Mouse (Mus musculus) stomach, postnatal 0 days (tissue): ENCODE data around the gene 1700030K09Rik. TPM values are rescaled to one million over a fixed set of nuclear protein-coding genes. Genes with fewer than 3 reads are reported as not detected.

Experiments
- ATAC-seq: fragments of 200-750 bp; cut with Nextera tagmentation; 2 replicates; pipeline ENCODE4 v1.8.0; 2017; ENCODE audit not compliant: low FRiP score, low TSS enrichment
- DNase-seq: peaks from one replicate; pipeline ENCODE4 v3.0.0-alpha.2; 2016; ENCODE audit warnings: low spot score
- H3K27ac ChIP-seq: fragments of 300-500 bp; sonication (generic); replicated peaks from 2 replicates; pipeline ENCODE4 v1.5.1; 2014; ENCODE audit warnings: mild to moderate bottlenecking, control low read depth
- H3K27me3 ChIP-seq: fragments of 300-500 bp; sonication (generic); 2 replicates; pipeline ENCODE4 v1.6.1; 2014; ENCODE audit warnings: low read length; ENCODE audit not compliant: control insufficient read depth, insufficient read depth
- H3K36me3 ChIP-seq: fragments of 300-500 bp; sonication (generic); 2 replicates; pipeline ENCODE4 v1.6.1; 2014; ENCODE audit warnings: low read length, mixed read lengths; ENCODE audit not compliant: control insufficient read depth, insufficient read depth
- H3K4me1 ChIP-seq: fragments of 300-500 bp; sonication (generic); replicated peaks from 2 replicates; pipeline ENCODE4 v1.6.1; 2014; ENCODE audit warnings: antibody characterized with exemption; ENCODE audit not compliant: control insufficient read depth, insufficient read depth
- H3K4me2 ChIP-seq: fragments of 300-500 bp; sonication (generic); replicated peaks from 2 replicates; pipeline ENCODE4 v1.6.1; 2014; ENCODE audit warnings: low read depth, mild to moderate bottlenecking, control low read depth, moderate library complexity
- H3K4me3 ChIP-seq: fragments of 300-500 bp; sonication (generic); 2 replicates; pipeline ENCODE4 v1.5.1; 2014; ENCODE audit warnings: low read depth, low read length, control low read depth
- H3K9ac ChIP-seq: fragments of 300-500 bp; sonication (generic); 2 replicates; pipeline ENCODE4 v1.6.1; 2014; ENCODE audit warnings: mild to moderate bottlenecking, low read length, control low read depth, mixed read lengths
- H3K9me3 ChIP-seq: fragments of 300-500 bp; sonication (generic); 2 replicates; pipeline ENCODE4 v1.6.1; 2016; ENCODE audit warnings: low read length; ENCODE audit not compliant: control insufficient read depth
- CTCF ChIP-seq: IDR thresholded peaks from 2 replicates; pipeline ENCODE4 v1.5.1; 2016; ENCODE audit warnings: antibody characterized with exemption, low read depth, mild to moderate bottlenecking, moderate library complexity
- EP300 ChIP-seq: optimal IDR thresholded peaks from 2 replicates; pipeline ENCODE3; 2016; ENCODE audit warnings: antibody characterized with exemption
- WGBS: fragments of 180-500 bp; shearing (Covaris S2); extraction: QIAGEN DNeasy Blood & Tissue Kit; methylation state at CpG from one replicate; pipeline ENCODE4 v1.1.7; 2014; 5-methylcytosine and 5-hydroxymethylcytosine counted together
- polyA plus RNA-seq: library from polyadenylated mRNA; unstranded; fragments of >200 nt; fragmentation: Nextera tagmentation; extraction: Ambion mirVana; gene quantifications from 2 replicates; pipeline ENCODE4 v1.2.1, GENCODE M21; 2015

The 1700030K09Rik gene
- polyA plus RNA-seq, 1 experiment from 2014 or later, result 4.2 TPM

- H3K9me3 ChIP-seq, result no peaks in the 10 kb centered on the region
- H3K4me2 ChIP-seq, result no peak overlapping the region
- H3K27ac ChIP-seq, result no peak overlapping the region
- no peaks in the 10 kb centered on the region for H3K27me3 ChIP-seq
- no peak overlapping the region for H3K9ac ChIP-seq
- peaks cover 4% of the 10 kb centered on the region; the same call in 1 of the 2 replicates for H3K4me1 ChIP-seq
- DNase-seq (no peak), ATAC-seq (no peak)
- peaks cover 15% of the 10 kb centered on the region for H3K36me3 ChIP-seq
- no peak overlapping the region for H3K4me3 ChIP-seq
- WGBS, result 88% methylated on average over 19 of the region's 19 CpGs
- no peak for TF ChIP-seq CTCF
- no peak for TF ChIP-seq EP300
These were observed 52.5 kb downstream of the 1700030K09Rik start for GRCm38 (mm10) chr8:72496217-72496616.

GRCm38 (mm10) chr8:72497911-72498310 is 54.2 kb downstream of the 1700030K09Rik start:
- Histone ChIP-seq H3K9me3 (no peaks in the 10 kb centered on the region), H3K4me1 (peaks cover 4% of the 10 kb centered on the region; the same call in 1 of the 2 replicates), H3K27me3 (no peaks in the 10 kb centered on the region), H3K9ac (no peak overlapping the region), H3K27ac (no peak overlapping the region), H3K36me3 (peaks cover 15% of the 10 kb centered on the region), H3K4me3 (no peak overlapping the region), H3K4me2 (no peak overlapping the region)
- WGBS, result 71% methylated on average over 1 of the region's 1 CpGs
- TF ChIP-seq EP300 (no peak), CTCF (no peak)
- ATAC-seq (no peak), DNase-seq (no peak)

GRCm38 (mm10) chr8:72498527-72498926 is 54.8 kb downstream of the 1700030K09Rik start:
- Histone ChIP-seq H3K9ac (no peak overlapping the region), H3K4me1 (peaks cover 2% of the 10 kb centered on the region; the same call in 1 of the 2 replicates), H3K4me2 (no peak overlapping the region), H3K9me3 (no peaks in the 10 kb centered on the region), H3K27me3 (no peaks in the 10 kb centered on the region), H3K27ac (no peak overlapping the region), H3K36me3 (peaks cover 15% of the 10 kb centered on the region), H3K4me3 (no peak overlapping the region)
- WGBS, result 80% methylated on average over 4 of the region's 4 CpGs
- TF ChIP-seq EP300 (no peak), CTCF (no peak)
- ATAC-seq (no peak), DNase-seq (no peak)

- Histone ChIP-seq H3K9ac (no peak overlapping the region), H3K27ac (no peak overlapping the region), H3K4me2 (no peak overlapping the region), H3K36me3 (peaks cover 15% of the 10 kb centered on the region), H3K9me3 (no peaks in the 10 kb centered on the region), H3K27me3 (no peaks in the 10 kb centered on the region), H3K4me3 (no peak overlapping the region), H3K4me1 (no peaks in the 10 kb centered on the region; the same call in 1 of the 2 replicates)
- DNase-seq (no peak), ATAC-seq (no peak)
- TF ChIP-seq CTCF, result no peak
- TF ChIP-seq EP300, result no peak
- WGBS, result 96% methylated on average over 2 of the region's 2 CpGs
These were observed 56.0 kb downstream of the 1700030K09Rik start for GRCm38 (mm10) chr8:72499521-72500284.

- no peak overlapping the region for H3K9ac ChIP-seq
- H3K4me2 ChIP-seq, result no peak overlapping the region
- no peak overlapping the region for H3K4me3 ChIP-seq
- WGBS, result 75% methylated on average over 1 of the region's 1 CpGs
- H3K9me3 ChIP-seq, result no peaks in the 10 kb centered on the region
- no peak for TF ChIP-seq CTCF
- no peak for ATAC-seq
- H3K4me1 ChIP-seq, result no peaks in the 10 kb centered on the region; the same call in 1 of the 2 replicates
- no peaks in the 10 kb centered on the region for H3K27me3 ChIP-seq
- peaks cover 14% of the 10 kb centered on the region for H3K36me3 ChIP-seq
- no peak overlapping the region for H3K27ac ChIP-seq
- DNase-seq, result no peak
These were observed 56.8 kb downstream of the 1700030K09Rik start for GRCm38 (mm10) chr8:72500521-72500931.

GRCm38 (mm10) chr8:72504137-72504536 is 60.5 kb downstream of the 1700030K09Rik start:
- no peak for TF ChIP-seq EP300
- TF ChIP-seq CTCF, result no peak
- no peak overlapping the region; the same call in 1 of the 2 replicates for H3K9ac ChIP-seq
- peak; percentile 61 for ATAC-seq
- H3K36me3 ChIP-seq, result peaks cover 2% of the 10 kb centered on the region; the same call in 1 of the 2 replicates
- no peaks in the 10 kb centered on the region for H3K9me3 ChIP-seq
- H3K4me3 ChIP-seq, result no peak overlapping the region
- no peak overlapping the region for H3K4me2 ChIP-seq
- no peak for DNase-seq
- H3K4me1 ChIP-seq, result no peaks in the 10 kb centered on the region; the same call in 1 of the 2 replicates
- H3K27ac ChIP-seq, result no peak overlapping the region
- H3K27me3 ChIP-seq, result no peaks in the 10 kb centered on the region
